Mouse (Mus musculus) cortical plate, adult 2 months (tissue): ENCODE measurements around the gene Trappc5.
A peak's percentile ranks its signal among the peaks of the same experiment; 100 is the strongest.

Experiments
- CTCF ChIP-seq: fragments of 200-500 bp; IDR thresholded peaks from 2 replicates; pipeline ENCODE4 v1.5.1; 2011; ENCODE audit warnings: mild to moderate bottlenecking, control low read depth, low read length; ENCODE audit not compliant: insufficient read depth; ENCODE audit errors: extremely low read depth
- POLR2A ChIP-seq: fragments of 200-500 bp; IDR thresholded peaks from 2 replicates; pipeline ENCODE4 v1.6.1; 2011; ENCODE audit warnings: mild to moderate bottlenecking, low read length, control low read depth; ENCODE audit not compliant: insufficient read depth; ENCODE audit errors: extremely low read depth

DNA sequence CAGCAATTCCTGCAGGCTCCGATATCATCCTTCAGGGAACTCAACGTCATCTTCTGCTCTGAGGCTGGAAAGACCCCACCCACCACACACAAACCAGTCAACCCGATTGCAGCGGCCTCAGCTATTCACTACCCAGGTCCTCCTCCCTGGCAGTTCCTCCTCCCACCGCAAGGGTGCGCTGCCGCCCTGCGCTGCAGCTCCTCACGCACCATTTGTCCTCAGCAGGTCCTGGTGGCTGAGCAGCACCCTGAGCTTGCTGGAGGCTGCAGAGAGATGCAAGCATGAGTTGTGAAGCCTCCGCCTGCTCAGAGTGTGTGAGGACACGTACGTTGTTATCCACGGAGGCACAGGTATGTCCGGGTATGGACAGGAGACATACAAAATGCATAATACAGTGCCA is 42.5 kb downstream of the Trappc5 start:
- TF ChIP-seq CTCF: peak; percentile 65
- no peak for TF ChIP-seq POLR2A
